Mouse (Mus musculus) MEL (cell line): Measurements from ENCODE around the gene Rab22a.

ENCODE experiments used
- CTCF ChIP-seq, 3 experiments: IDR thresholded peaks in 2 of 3; conservative IDR thresholded peaks in 1 of 3; 2 replicates each; pipeline ENCODE4 v1.5.1; 2011 to 2012; ENCODE audit warnings: low read length in 3 of 3, low read depth in 2 of 3, mild to moderate bottlenecking in 2 of 3, improper control_type of control experiment in 1 of 3, inconsistent platforms in 1 of 3, mixed read lengths in 1 of 3, moderate library complexity in 1 of 3; ENCODE audit not compliant: control insufficient read depth in 1 of 3, insufficient read depth in 1 of 3, poor library complexity in 1 of 3, severe bottlenecking in 1 of 3
- EP300 ChIP-seq, 2 experiments: IDR thresholded peaks; 2 replicates each; pipeline ENCODE4 v1.6.1; 2011; ENCODE audit warnings: improper control_type of control experiment in 2 of 2, low read length in 2 of 2, low read depth in 1 of 2, mild to moderate bottlenecking in 1 of 2
- GATA1 ChIP-seq: IDR thresholded peaks from 2 replicates; pipeline ENCODE4 v1.6.1; 2011; ENCODE audit warnings: low read depth, low read length, improper control_type of control experiment
- MEF2A ChIP-seq: IDR thresholded peaks from 2 replicates; pipeline ENCODE4 v1.6.1; 2014; ENCODE audit warnings: low read depth, mild to moderate bottlenecking, inconsistent platforms, low read length, improper control_type of control experiment; ENCODE audit not compliant: poor library complexity, insufficient replicate concordance, severe bottlenecking; ENCODE audit errors: extremely low read depth
- POLR2A ChIP-seq, 2 experiments: IDR thresholded peaks; 2 replicates each; pipeline ENCODE4 v1.6.1; 2011 to 2012; ENCODE audit warnings: low read length in 2 of 2, mild to moderate bottlenecking in 2 of 2, control low read depth in 1 of 2, improper control_type of control experiment in 1 of 2, low read depth in 1 of 2, moderate library complexity in 1 of 2; ENCODE audit not compliant: control insufficient read depth in 1 of 2, insufficient read depth in 1 of 2, poor library complexity in 1 of 2
- ZC3H11A ChIP-seq: IDR thresholded peaks from 2 replicates; pipeline ENCODE4 v1.6.1; 2012; ENCODE audit warnings: low read depth, mild to moderate bottlenecking, inconsistent platforms, low read length, improper control_type of control experiment

DNA sequence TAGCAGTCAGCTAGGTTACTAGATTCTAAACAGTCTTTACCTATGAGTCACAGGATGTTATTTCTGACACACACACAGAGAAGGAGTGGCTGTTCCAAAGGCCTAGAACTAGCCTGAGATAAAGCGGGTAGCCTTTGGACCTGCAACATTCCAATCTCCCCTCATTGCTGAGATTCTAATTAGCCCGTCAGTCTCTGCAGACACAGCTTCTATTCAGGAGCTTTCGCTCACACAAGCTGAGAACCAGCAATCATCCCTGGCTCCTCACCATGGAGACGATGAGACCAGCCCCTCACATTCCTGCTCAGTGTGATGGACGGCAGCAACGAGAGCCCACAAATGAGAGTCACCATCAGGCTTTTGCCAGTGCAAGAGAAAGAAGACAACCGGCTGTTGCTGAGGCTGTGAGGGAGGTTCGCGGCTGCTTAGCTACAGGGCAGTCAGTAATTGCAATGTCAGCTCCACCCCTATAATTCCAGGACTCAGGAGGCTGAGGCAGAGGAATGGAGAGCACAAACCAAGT lies 70.9 kb downstream of the Rab22a start:
- TF ChIP-seq EP300 (IDR thresholded peaks at IDR 0.05; ENCODE audit: low read depth in 1 of 2, low read length in 2 of 2): no peak
- no peak for TF ChIP-seq MEF2A
- no peak for TF ChIP-seq POLR2A (IDR thresholded peaks at IDR 0.05; ENCODE audit: control insufficient read depth in 1 of 2, insufficient read depth in 1 of 2, low read depth in 1 of 2, low read length in 2 of 2, poor library complexity in 1 of 2)
- TF ChIP-seq CTCF (IDR thresholded peaks at IDR 0.05 in 2 of 3, conservative IDR thresholded peaks at IDR 0.05 in 1 of 3; ENCODE audit: control insufficient read depth in 1 of 3, insufficient read depth in 1 of 3, low read depth in 2 of 3, low read length in 3 of 3, poor library complexity in 1 of 3, severe bottlenecking in 1 of 3): no peak
- no peak for TF ChIP-seq ZC3H11A
- no peak for TF ChIP-seq GATA1
